Mouse (Mus musculus) megakaryocyte, embryonic 14.5 days (primary cell): ENCODE results near the gene Serpina1d.
"Not testable (repeated sequence)": the region's sequence is repeated elsewhere in the genome, so short reads cannot be mapped to it uniquely, and the experiment has no call there.

ENCODE experiments used
- FLI1 ChIP-seq: IDR thresholded peaks from 2 replicates; pipeline ENCODE4 v1.6.1; 2012; ENCODE audit warnings: low read length, inconsistent platforms, mixed read lengths
- GATA1 ChIP-seq: IDR thresholded peaks from 3 replicates; pipeline ENCODE4 v1.6.1; 2012; ENCODE audit warnings: mixed read lengths, low read length, inconsistent platforms, borderline replicate concordance

DNA sequence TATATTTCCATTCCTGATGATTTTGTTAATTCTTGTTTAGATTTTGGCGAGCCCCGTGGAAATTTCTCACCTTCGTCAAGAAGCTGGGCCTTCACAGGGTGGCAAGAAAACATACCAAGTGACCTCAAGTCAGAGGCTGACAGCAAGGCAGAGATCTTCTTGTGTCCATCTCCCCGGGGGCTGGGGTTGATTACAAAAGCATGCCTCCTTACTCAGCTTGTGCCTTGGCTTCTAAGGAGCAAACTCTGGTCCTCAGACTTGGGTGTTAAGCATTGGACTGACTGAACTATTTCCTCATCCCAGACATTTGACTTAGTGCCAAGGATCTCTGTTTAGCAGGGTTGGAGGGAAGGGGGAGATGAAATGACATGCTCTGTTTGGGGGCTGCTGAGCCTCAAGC, 38.3 kb downstream of the Serpina1d start:
- TF ChIP-seq GATA1, FLI1: not testable (repeated sequence)
